Mouse (Mus musculus) myocyte (in vitro differentiated cells): ENCODE data around the gene Vstm4. TPM values are rescaled to one million over a fixed set of nuclear protein-coding genes. Genes with fewer than 3 reads are reported as not detected.

Experiments
- H3K27me3 ChIP-seq: one replicate; pipeline ENCODE4 v1.6.1; 2011; ENCODE audit not compliant: control insufficient read depth, insufficient read depth, insufficient read length
- H3K36me3 ChIP-seq: one replicate; pipeline ENCODE4 v1.6.1; 2011; ENCODE audit not compliant: control insufficient read depth, insufficient read depth
- H3K4me2 ChIP-seq: one replicate; pipeline ENCODE4 v1.6.1; 2011; ENCODE audit warnings: low read depth, control low read depth
- H3K4me3 ChIP-seq: one replicate; pipeline ENCODE4 v1.5.1; 2011; ENCODE audit warnings: mild to moderate bottlenecking, control low read depth, moderate library complexity
- H3K79me2 ChIP-seq: one replicate; pipeline ENCODE4 v1.6.1; 2011; ENCODE audit not compliant: control insufficient read depth, insufficient read depth
- H3ac ChIP-seq: one replicate; pipeline ENCODE4 v1.6.1; 2011; ENCODE audit not compliant: control insufficient read depth, insufficient read length
- CEBPB ChIP-seq: IDR thresholded peaks from 2 replicates; pipeline ENCODE4 v1.6.1; 2011; ENCODE audit warnings: mild to moderate bottlenecking, moderate library complexity; ENCODE audit not compliant: poor library complexity, insufficient read depth, severe bottlenecking
- E2F4 ChIP-seq: IDR thresholded peaks from one replicate; pipeline ENCODE4 v1.6.1; 2011; ENCODE audit warnings: mild to moderate bottlenecking, control low read depth, moderate library complexity; ENCODE audit not compliant: insufficient read depth
- MAX ChIP-seq: IDR thresholded peaks from one replicate; pipeline ENCODE4 v1.6.1; 2011; ENCODE audit warnings: low read depth, mild to moderate bottlenecking, control low read depth
- MYOD1 ChIP-seq, 3 experiments: IDR thresholded peaks; one replicate each; pipeline ENCODE4 v1.6.1; 2011; ENCODE audit warnings: control low read depth in 2 of 3, low read depth in 2 of 3, mild to moderate bottlenecking in 2 of 3, moderate library complexity in 1 of 3; ENCODE audit not compliant: insufficient read length in 2 of 3, control insufficient read depth in 1 of 3
- MYOG ChIP-seq, 3 experiments: IDR thresholded peaks; one replicate each; pipeline ENCODE4 v1.6.1; 2011; ENCODE audit warnings: control low read depth in 2 of 3, low read depth in 2 of 3, mild to moderate bottlenecking in 2 of 3; ENCODE audit not compliant: insufficient read length in 2 of 3, control insufficient read depth in 1 of 3, insufficient read depth in 1 of 3
- POLR2A ChIP-seq: IDR thresholded peaks from one replicate; pipeline ENCODE4 v1.6.1; 2011; ENCODE audit warnings: low read depth, mild to moderate bottlenecking, control low read depth, moderate library complexity; ENCODE audit not compliant: insufficient read length
- POLR2AphosphoS2 ChIP-seq: IDR thresholded peaks from one replicate; pipeline ENCODE4 v1.6.1; 2011; ENCODE audit warnings: low read depth, control low read depth; ENCODE audit not compliant: insufficient read length
- REST ChIP-seq: IDR thresholded peaks from one replicate; pipeline ENCODE4 v1.6.1; 2011; ENCODE audit warnings: mild to moderate bottlenecking, control low read depth, moderate library complexity; ENCODE audit not compliant: insufficient read depth, insufficient read length
- SRF ChIP-seq: IDR thresholded peaks from one replicate; pipeline ENCODE4 v1.6.1; 2011; ENCODE audit warnings: low read depth; ENCODE audit not compliant: control insufficient read depth, insufficient read length
- TCF12 ChIP-seq: IDR thresholded peaks from one replicate; pipeline ENCODE4 v1.6.1; 2011; ENCODE audit warnings: mild to moderate bottlenecking, control low read depth; ENCODE audit not compliant: poor library complexity, insufficient read depth, severe bottlenecking
- TCF3 ChIP-seq: IDR thresholded peaks from one replicate; pipeline ENCODE4 v1.6.1; 2011; ENCODE audit warnings: low read depth, control low read depth; ENCODE audit not compliant: insufficient read length
- USF1 ChIP-seq: IDR thresholded peaks from one replicate; pipeline ENCODE4 v1.6.1; 2011; ENCODE audit warnings: low read depth, mild to moderate bottlenecking, control low read depth, moderate library complexity
- polyA plus RNA-seq: library from polyadenylated mRNA; unstranded; fragments of >200 nt; fragmentation: generic; extraction: Trizol; gene quantifications from one replicate; pipeline ENCODE4 v1.2.1, GENCODE M21; 2012; ENCODE audit warnings: missing spikeins

The Vstm4 gene
- polyA plus RNA-seq, 1 experiment, result not detected

GRCm38 (mm10) chr14:32856246-32856645 lies 310 bp upstream of the Vstm4 start:
- no peak overlapping the region for H3K4me3 ChIP-seq
- no peak overlapping the region for H3ac ChIP-seq
- no peaks in the 10 kb centered on the region for H3K36me3 ChIP-seq
- H3K79me2 ChIP-seq, result no peaks in the 10 kb centered on the region
- H3K4me2 ChIP-seq, result no peak overlapping the region
- H3K27me3 ChIP-seq, result peaks cover 35% of the 10 kb centered on the region
- TF ChIP-seq MYOD1 (IDR thresholded peaks at IDR 0.05; ENCODE audit: control insufficient read depth in 1 of 3, insufficient read length in 2 of 3, low read depth in 2 of 3) (no peak), POLR2A (no peak), E2F4 (no peak), TCF12 (no peak), POLR2AphosphoS2 (no peak), TCF3 (no peak), SRF (no peak), REST (no peak), MAX (no peak), MYOG (IDR thresholded peaks at IDR 0.05; ENCODE audit: control insufficient read depth in 1 of 3, insufficient read depth in 1 of 3, insufficient read length in 2 of 3, low read depth in 2 of 3) (no peak), CEBPB (no peak), USF1 (no peak)

- no peak overlapping the region for H3ac ChIP-seq
- peaks cover 38% of the 10 kb centered on the region for H3K27me3 ChIP-seq
- TF ChIP-seq SRF, result no peak
- no peak overlapping the region for H3K4me2 ChIP-seq
- H3K4me3 ChIP-seq, result no peak overlapping the region
- H3K79me2 ChIP-seq, result no peaks in the 10 kb centered on the region
- no peaks in the 10 kb centered on the region for H3K36me3 ChIP-seq
Measured at GRCm38 (mm10) chr14:32858361-32858760, 1.8 kb downstream of the Vstm4 start.

- TF ChIP-seq MYOG (IDR thresholded peaks at IDR 0.05; ENCODE audit: control insufficient read depth in 1 of 3, insufficient read depth in 1 of 3, insufficient read length in 2 of 3, low read depth in 2 of 3) (no peak), SRF (no peak), USF1 (no peak), REST (no peak), POLR2A (no peak), POLR2AphosphoS2 (no peak), CEBPB (no peak)
- peaks cover 41% of the 10 kb centered on the region for H3K27me3 ChIP-seq
- H3K79me2 ChIP-seq, result no peaks in the 10 kb centered on the region
Measured at GRCm38 (mm10) chr14:32858941-32859510, 2.5 kb downstream of the Vstm4 start.

GRCm38 (mm10) chr14:32859831-32860569 lies 3.4 kb downstream of the Vstm4 start:
- TF ChIP-seq POLR2A, result no peak
- TF ChIP-seq TCF3, result no peak
- no peak for TF ChIP-seq MAX
- no peak for TF ChIP-seq REST
- TF ChIP-seq CEBPB, result no peak
- no peak for TF ChIP-seq USF1
- TF ChIP-seq POLR2AphosphoS2, result no peak
- TF ChIP-seq E2F4, result no peak
- TF ChIP-seq MYOD1 (IDR thresholded peaks at IDR 0.05; ENCODE audit: control insufficient read depth in 1 of 3, insufficient read length in 2 of 3, low read depth in 2 of 3), result no peak
- TF ChIP-seq MYOG (IDR thresholded peaks at IDR 0.05; ENCODE audit: control insufficient read depth in 1 of 3, insufficient read depth in 1 of 3, insufficient read length in 2 of 3, low read depth in 2 of 3), result no peak
- TF ChIP-seq SRF, result no peak
- no peak for TF ChIP-seq TCF12
- no peaks in the 10 kb centered on the region for H3K36me3 ChIP-seq
- no peaks in the 10 kb centered on the region for H3K79me2 ChIP-seq
- no peak overlapping the region for H3K4me3 ChIP-seq
- H3K4me2 ChIP-seq, result no peak overlapping the region
- H3K27me3 ChIP-seq, result peaks cover 48% of the 10 kb centered on the region
- H3ac ChIP-seq, result no peak overlapping the region

More at GRCm38 (mm10) chr14:32858941-32859510, 2.5 kb downstream of the Vstm4 start:
- Histone ChIP-seq H3K4me2 (no peak overlapping the region), H3K36me3 (no peaks in the 10 kb centered on the region), H3K4me3 (no peak overlapping the region), H3ac (no peak overlapping the region)

GRCm38 (mm10) chr14:32861149-32861581 lies 4.6 kb downstream of the Vstm4 start:
- no peak overlapping the region for H3K4me3 ChIP-seq
- H3K27me3 ChIP-seq, result peaks cover 47% of the 10 kb centered on the region
- no peak overlapping the region for H3ac ChIP-seq
- no peaks in the 10 kb centered on the region for H3K36me3 ChIP-seq
- H3K4me2 ChIP-seq, result no peak overlapping the region
- no peaks in the 10 kb centered on the region for H3K79me2 ChIP-seq
- TF ChIP-seq SRF (no peak), TCF12 (no peak), POLR2A (no peak), MYOG (IDR thresholded peaks at IDR 0.05; ENCODE audit: control insufficient read depth in 1 of 3, insufficient read depth in 1 of 3, insufficient read length in 2 of 3, low read depth in 2 of 3) (no peak), E2F4 (no peak), POLR2AphosphoS2 (no peak), USF1 (no peak), MYOD1 (IDR thresholded peaks at IDR 0.05; ENCODE audit: control insufficient read depth in 1 of 3, insufficient read length in 2 of 3, low read depth in 2 of 3) (no peak), MAX (no peak)
